16 mouse cellular contexts compared by ENCODE assay signal in genomic region chr11:10724991-10725390, GRCm38 (mm10).
"Had no signal": no experiment of that assay in that cellular context is flagged by ENCODE, and none has a peak within 500 bp of the region (broad histone marks: within the 10 kb centered on the region; RNA-seq: fewer than 3 reads in every experiment).

No protein-coding gene starts in this region.

- DNase-seq: retina, postnatal 1 day; right cerebral cortex, adult 18-20 months; right cerebral cortex, postnatal 14 days; right cerebral cortex, postnatal 25 days; right cerebral cortex, postnatal 4 days; spleen, adult 18-20 months; thymus, adult 18-20 months; thymus, adult 2 months; thymus, postnatal 14 days; thymus, postnatal 25 days; thymus, postnatal 36 days; thymus, postnatal 4 days had no signal

- H3K4me1 ChIP-seq: neural tube, embryonic 13.5 days; neural tube, embryonic 15.5 days; stomach, embryonic 15.5 days had no signal

- H3K27ac ChIP-seq: neural tube, embryonic 13.5 days; neural tube, embryonic 15.5 days; stomach, embryonic 15.5 days; stomach, postnatal 0 days had no signal

- H3K9ac ChIP-seq: neural tube, embryonic 13.5 days; neural tube, embryonic 15.5 days; stomach, embryonic 15.5 days had no signal

- H3K36me3 ChIP-seq: neural tube, embryonic 13.5 days; neural tube, embryonic 15.5 days; stomach, embryonic 15.5 days had no signal

- H3K9me3 ChIP-seq: neural tube, embryonic 13.5 days; neural tube, embryonic 15.5 days; stomach, embryonic 15.5 days had no signal

- H3K4me3 ChIP-seq: neural tube, embryonic 13.5 days; neural tube, embryonic 15.5 days; stomach, embryonic 15.5 days had no signal

- H3K27me3 ChIP-seq: neural tube, embryonic 13.5 days; neural tube, embryonic 15.5 days; stomach, embryonic 15.5 days had no signal
